Mouse (Mus musculus): Measurements from ENCODE around the gene BC037034. TPM values are rescaled to one million over a fixed set of nuclear protein-coding genes. Genes with fewer than 3 reads are reported as not detected.

BC037034 gene
- polyA plus RNA-seq (2012; rRNA removed): 74.3 and 81.7 TPM in 2 replicates

GRCm38 (mm10) chr5:138263260-138264206 is at the start of gene BC037034:
BC037034 (minus strand) TSS chr5:138264033.

GRCm38 (mm10) chr5:138279585-138280424 is 16.0 kb upstream of the BC037034 start, which contains the start of the genes Gm43720, Gpc2 and Stag3:
Gm43720 (minus strand) TSS chr5:138279958.
Gpc2 (minus strand) TSS chr5:138280005.
Stag3 (plus strand) TSS chr5:138280240.

GRCm38 (mm10) chr5:138272409-138272923 is 8.6 kb upstream of the BC037034 start, which contains the start of gene Gal3st4:
Gal3st4 (minus strand) TSS chr5:138272840.

GRCm38 (mm10) chr5:138255353-138256093 is 8.3 kb downstream of the BC037034 start, which contains the start of gene Lamtor4:
Lamtor4 (plus strand) TSS chr5:138255482.

GRCm38 (mm10) chr5:138225700-138226099 is 38.1 kb downstream of the BC037034 start, which contains the start of gene Nxpe5:
Nxpe5 (plus strand) TSS chr5:138225898.

Other genes starting within 250 kb of the BC037034 start
- not detected in 2 replicates for gene Smok3a, start 242.8 kb downstream of the BC037034 start, polyA plus RNA-seq (2012; rRNA removed)
- not detected in 2 replicates for gene Smok3b, start 242.6 kb downstream of the BC037034 start, polyA plus RNA-seq (2012; rRNA removed)
- not detected in 2 replicates for gene Smok3c, start 210.8 kb downstream of the BC037034 start, polyA plus RNA-seq (2012; rRNA removed)
- gene Zkscan1, start 178.9 kb downstream of the BC037034 start, polyA plus RNA-seq (2012; rRNA removed): 3.8 and 6.3 TPM in 2 replicates
- 11.9 and 13.3 TPM in 2 replicates for gene Zscan21, start 147.1 kb downstream of the BC037034 start, polyA plus RNA-seq (2012; rRNA removed)
- 2.9 and 3.4 TPM in 2 replicates for gene Zfp113, start 108.3 kb downstream of the BC037034 start, polyA plus RNA-seq (2012; rRNA removed)
- gene Cops6, start 103.0 kb downstream of the BC037034 start, polyA plus RNA-seq (2012; rRNA removed): 71.0 and 103 TPM in 2 replicates
- gene Ap4m1, start 92.0 kb downstream of the BC037034 start, polyA plus RNA-seq (2012; rRNA removed): 43.5 and 46.7 TPM in 2 replicates
- gene Mcm7, start 91.6 kb downstream of the BC037034 start, polyA plus RNA-seq (2012; rRNA removed): 47.9 and 68.6 TPM in 2 replicates
- gene Taf6, start 76.6 kb downstream of the BC037034 start, polyA plus RNA-seq (2012; rRNA removed): 74.1 and 120 TPM in 2 replicates
- gene Cnpy4, start 76.5 kb downstream of the BC037034 start, polyA plus RNA-seq (2012; rRNA removed): 3.6 and 5.5 TPM in 2 replicates
- 13.3 and 13.7 TPM in 2 replicates for gene Mblac1, start 69.7 kb downstream of the BC037034 start, polyA plus RNA-seq (2012; rRNA removed)
- gene Nxpe5, start 38.1 kb downstream of the BC037034 start, polyA plus RNA-seq (2012; rRNA removed): 1.2 and 1.5 TPM in 2 replicates
- 194 and 210 TPM in 2 replicates for gene Lamtor4, start 8.6 kb downstream of the BC037034 start, polyA plus RNA-seq (2012; rRNA removed)
- gene Gal3st4, start 8.8 kb upstream of the BC037034 start, polyA plus RNA-seq (2012; rRNA removed): 1.1 and 1.8 TPM in 2 replicates
- gene Gm43720, start 15.9 kb upstream of the BC037034 start, polyA plus RNA-seq (2012; rRNA removed): not detected in 2 replicates
- gene Gpc2, start 16.0 kb upstream of the BC037034 start, polyA plus RNA-seq (2012; rRNA removed): 14.6 and 20.1 TPM in 2 replicates
- 1.4 and 2.9 TPM in 2 replicates for gene Stag3, start 16.2 kb upstream of the BC037034 start, polyA plus RNA-seq (2012; rRNA removed)
- gene Pvrig, start 77.9 kb upstream of the BC037034 start, polyA plus RNA-seq (2012; rRNA removed): 0.19 and 0.22 TPM in 2 replicates
- gene Zfp157, start 177.4 kb upstream of the BC037034 start, polyA plus RNA-seq (2012; rRNA removed): 5.4 and 7.7 TPM in 2 replicates

Data from ovary, adult 2 months (tissue).